Mouse (Mus musculus) kidney, postnatal 25 days (tissue): ENCODE results near the gene Mtg2.
A peak's percentile ranks its signal among the peaks of the same experiment; 100 is the strongest.

Experiments
- DNase-seq, 2 experiments: peaks; one replicate each; pipeline ENCODE4 v3.0.0; 2021; ENCODE audit warnings: mixed read lengths in 2 of 2

Gene Mtg2

DNA sequence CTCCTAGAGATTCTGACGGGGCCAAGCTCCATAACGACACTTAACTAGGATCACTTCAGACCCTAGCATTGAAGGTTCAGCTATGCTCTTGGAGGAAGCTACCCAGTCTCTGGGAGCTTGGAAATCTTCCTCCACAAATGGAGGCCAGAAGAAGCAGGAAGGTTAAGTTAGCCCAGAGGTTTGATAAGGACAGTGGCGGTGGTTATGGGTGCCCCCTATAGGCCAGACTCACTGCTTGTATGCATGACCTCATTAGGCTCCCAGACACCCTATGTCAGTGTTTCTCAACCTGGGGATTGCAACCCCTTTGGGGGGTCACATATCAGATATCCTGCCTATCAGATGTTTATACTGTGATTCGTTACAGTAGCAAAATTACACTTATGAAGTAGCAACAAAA lies 36.7 kb downstream of the Mtg2 start:
- peak in 1 of 2 experiments; percentile 14 for DNase-seq

DNA sequence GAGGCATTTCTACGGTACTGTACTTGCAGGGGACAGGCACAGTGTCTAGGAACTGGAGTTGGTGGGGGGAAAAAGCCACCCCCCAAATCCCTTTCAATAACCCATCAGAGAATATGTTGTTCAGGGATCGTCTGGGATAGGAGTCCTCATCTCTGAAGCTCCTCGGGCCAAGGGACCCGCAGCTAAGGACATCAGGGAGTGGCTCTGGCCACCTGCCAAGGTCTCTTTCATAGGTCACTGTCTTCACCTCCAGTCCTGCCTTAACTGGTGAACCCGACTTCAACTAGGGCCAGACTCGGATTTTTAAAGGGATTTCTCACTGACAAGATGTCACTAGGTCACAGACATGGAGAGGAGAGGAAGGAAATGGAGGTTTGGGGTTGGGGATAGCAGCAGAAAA lies 37.9 kb downstream of the Mtg2 start:
- DNase-seq, result peak; percentile 29 to 57

GRCm38 (mm10) chr2:180113909-180114890 lies 43.8 kb downstream of the Mtg2 start:
- DNase-seq, result peak in 1 of 2 experiments; percentile 65

GRCm38 (mm10) chr2:180115279-180115678 lies 44.9 kb downstream of the Mtg2 start:
- DNase-seq, result peak; percentile 68 to 69

- DNase-seq, result peak in 1 of 2 experiments; percentile 40
Measured at GRCm38 (mm10) chr2:180116081-180116493, 45.7 kb downstream of the Mtg2 start.

DNA sequence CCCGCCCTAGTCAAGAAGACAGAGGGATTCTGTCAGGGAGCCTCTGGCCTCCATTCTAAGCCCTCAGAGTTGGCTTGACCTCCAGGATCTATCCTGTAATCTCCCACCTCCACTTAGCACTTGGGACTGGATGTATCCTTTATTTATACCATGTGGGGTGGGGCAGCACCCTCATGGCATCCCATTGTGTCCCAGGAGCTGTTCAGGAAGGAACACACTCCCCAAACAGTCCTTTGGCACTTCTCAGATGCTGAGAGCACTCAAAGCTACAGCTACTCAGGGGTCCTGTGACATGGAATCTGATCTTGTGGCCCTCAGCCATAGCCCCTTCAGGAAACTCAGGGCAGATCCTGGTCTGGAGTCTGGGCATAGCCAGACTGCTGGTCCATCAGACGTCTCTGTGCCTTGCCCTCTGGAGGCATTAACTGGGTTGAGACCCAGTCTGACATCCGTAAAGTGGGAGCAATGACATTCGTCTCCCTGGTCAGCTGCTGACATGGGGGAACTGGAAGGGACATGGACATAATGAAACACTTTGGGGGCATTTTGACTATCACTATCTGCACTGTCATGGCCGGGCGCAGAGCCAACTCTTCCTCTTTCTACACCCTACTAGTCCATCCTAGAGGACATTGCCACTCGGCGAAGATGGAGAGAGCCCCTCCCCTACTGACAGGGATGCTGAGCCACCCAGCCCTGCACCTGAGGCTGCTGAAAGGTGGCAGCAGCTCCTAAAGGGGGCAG lies 46.5 kb downstream of the Mtg2 start:
- DNase-seq, result peak in 1 of 2 experiments; percentile 15

DNA sequence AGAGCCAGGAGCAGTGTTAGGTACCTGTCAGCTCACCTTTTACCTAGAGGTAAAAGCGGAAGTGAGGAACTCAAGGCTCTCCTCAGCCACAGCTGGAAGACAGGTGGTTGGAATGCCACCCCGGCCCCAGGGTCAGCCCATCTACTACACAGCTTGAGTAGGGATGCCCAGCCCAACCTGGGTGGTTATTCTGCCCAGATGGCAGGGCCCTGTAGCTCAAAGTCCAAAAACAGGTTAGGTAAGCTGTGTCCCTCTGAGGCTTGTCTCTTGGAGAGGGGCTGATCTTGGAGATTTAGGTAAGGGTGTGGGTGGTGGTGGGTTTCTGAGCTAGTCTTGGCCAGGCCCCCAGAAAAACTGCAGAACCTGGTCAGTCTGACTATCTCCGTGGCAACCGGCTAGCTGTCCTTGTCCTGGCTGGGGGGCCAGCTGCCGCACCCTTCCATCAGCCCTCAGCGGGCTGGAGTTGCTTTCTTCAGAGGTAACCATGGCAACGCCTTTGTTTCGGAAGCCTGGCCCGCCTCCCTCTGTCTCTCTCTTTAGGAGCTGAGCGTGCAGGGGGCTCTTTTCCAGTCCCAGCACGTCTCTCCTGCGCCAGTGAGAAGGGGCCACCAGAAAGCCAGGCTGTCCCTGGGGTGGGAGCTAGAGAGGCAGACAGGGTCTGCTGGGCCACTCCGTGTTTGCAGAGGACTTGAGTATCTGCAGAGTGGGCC lies 47.3 kb downstream of the Mtg2 start:
- DNase-seq, result peak in 1 of 2 experiments; percentile 53

DNA sequence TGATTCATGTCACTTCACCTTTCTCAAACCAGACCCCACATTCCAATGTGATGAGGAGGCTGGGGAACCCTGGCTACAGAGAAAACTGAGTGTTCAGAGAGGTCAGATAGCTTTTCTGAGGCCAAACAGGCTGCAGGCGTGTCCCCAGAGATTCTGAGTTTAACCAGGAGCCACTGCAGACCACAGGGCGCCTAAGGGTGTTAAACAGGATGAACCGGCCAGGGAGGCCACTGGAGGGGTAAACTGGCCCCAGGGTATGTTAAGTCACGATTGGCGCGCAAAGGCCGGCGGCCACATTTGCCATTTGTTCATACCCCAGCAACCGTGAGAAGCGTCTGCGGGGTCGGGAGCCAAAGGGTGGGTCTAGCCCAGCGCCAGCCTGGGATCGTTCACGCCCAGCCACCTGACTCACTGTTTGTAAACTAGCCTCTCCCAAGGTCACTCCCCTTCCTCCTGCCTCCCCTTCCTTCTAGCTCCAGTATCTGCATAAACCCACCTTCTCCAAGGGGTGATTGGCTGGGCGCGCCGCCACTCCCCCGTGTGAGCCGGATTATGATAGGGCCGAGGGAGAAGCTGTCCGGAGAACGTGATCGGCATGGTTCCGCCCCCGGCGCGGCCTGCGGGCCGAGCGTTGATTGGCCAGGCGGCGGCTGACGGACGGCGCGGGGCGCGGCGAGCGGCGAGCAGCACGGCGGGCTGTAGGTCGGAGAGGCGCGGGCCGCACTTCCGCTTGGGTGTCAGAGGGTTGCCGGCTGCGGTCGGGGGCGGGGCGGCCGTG lies 48.5 kb downstream of the Mtg2 start, which contains the start of gene Osbpl2:
Osbpl2 (plus strand) TSS at position 646 of the 778 bp plus-strand sequence.
- peak; percentile 99 to 100 for DNase-seq

DNA sequence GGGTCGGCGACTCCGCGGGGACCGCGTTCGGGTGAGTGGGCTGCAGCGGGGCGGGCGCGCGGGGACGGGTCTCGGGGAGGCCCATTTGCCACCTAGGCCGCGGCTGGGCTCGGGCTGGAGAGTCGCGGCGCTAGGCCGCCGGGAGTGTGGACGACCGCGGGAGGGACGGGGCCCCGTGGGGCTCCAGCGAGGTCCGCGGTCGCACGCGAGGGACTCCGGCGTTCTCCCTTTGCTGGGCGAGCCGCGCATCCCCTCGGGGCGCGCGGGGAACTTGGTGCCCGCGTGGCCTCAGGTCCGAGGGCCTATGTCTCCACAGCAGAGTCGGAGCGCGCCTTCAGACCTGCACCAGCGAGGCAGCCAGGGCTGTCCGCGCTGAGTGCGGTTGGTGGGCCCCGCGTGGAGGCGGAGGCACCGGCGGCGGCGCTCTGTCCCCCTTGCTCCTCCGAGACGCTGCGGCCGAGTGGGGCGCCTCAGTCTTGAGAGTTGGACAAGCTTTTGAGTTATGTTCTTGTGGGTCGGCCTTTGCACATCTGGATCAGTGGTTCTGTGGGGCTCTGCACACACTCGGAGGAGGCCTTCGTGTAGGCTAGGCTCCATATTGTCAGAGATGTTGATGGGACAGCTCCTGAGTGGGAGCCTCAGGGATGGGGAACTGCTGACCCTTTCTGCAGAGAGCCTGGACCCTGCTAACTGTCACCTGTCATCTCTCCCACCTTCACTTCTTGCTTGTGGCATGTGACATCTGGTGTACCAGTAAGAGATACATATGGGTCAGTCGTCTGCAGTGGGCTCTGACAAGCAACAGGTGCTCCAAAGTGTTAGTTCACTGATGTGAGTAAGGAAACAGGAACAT lies 49.3 kb downstream of the Mtg2 start:
- peak; percentile 38 to 45 for DNase-seq

DNA sequence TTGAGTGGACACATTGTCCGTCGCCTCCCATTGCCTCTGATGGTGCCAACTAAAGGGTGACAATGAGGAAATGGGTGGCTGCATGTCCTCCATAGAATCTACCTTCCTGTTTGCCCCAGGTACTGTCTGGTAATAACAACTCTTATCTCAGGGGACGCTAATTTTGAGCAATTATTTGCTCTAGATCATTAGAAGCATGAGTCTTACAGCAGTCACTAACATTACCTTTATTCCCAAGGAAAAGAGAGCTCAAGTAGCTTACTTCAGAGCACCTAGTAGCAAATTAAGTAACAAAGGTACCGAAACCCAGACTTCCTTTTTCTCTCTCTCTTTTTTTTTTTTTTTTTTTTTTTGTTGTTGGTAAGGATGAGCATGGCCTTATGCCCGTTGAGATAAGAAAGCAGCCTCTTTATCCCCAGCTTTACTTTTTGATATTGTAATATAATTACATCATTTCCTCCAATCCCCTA lies 49.9 kb downstream of the Mtg2 start:
- DNase-seq, result no peak

GRCm38 (mm10) chr2:180124192-180124591 lies 53.8 kb downstream of the Mtg2 start:
- DNase-seq, result no peak

DNA sequence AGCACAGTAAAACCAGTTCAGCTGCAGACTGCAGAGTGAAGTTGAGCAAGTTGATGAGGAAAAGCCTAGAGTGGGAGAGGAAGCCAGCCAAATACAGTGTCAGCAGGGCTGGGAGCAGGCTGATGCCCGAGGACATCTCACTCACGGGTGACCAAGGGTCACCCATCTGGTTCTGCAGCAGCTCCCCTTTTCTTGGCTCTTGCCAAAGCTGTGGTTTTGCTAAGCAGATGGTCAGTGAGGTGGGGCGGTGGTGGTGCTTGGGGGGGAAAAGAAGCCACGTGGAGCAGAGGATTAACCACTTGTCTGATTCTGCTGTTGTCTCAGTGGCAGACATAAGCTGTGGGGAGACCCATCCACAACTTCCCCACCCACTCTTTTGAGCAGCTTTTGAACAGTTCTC lies 55.8 kb downstream of the Mtg2 start:
- DNase-seq, result peak in 1 of 2 experiments; percentile 53

DNA sequence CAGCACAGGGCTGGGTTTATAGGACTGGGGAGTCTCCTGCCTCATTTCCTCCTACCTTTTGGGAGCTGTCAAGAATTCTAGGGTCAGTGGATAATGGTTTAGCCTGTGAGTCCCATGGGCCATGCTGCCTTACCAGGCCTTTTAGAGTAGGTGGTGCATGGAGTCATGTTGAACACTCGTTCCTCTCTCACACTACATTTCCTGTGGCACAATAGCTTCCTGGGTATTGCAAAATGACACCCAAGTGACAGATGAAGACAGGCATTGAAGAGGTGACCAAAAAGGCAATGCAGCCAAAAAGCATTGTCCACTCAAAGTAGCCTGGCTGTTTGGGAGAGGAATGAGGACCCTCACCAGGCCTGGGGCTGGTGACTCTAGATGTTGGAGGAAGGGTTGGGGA lies 57.3 kb downstream of the Mtg2 start:
- DNase-seq, result no peak

DNA sequence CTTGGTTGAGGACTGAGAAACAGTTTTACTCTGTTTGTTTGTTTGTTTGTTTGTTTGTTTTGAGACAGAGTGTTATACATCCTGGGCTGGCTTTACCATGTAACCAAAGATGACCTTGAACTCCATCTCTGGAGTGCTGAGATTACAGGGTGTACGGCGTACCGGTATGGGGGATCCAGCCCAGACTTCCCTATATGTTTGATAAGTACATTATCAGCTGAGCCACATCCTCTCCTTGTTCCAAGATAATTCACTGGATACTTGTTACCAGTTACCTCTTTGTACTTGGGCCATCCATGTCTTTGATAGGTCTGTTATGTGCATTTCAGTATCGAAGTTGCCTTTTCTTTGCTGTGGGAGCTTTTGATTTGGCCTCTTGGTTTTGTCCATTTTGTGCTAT lies 62.8 kb downstream of the Mtg2 start:
- no peak for DNase-seq

GRCm38 (mm10) chr2:180133911-180134310 lies 63.5 kb downstream of the Mtg2 start:
- no peak for DNase-seq

- DNase-seq, result no peak
Measured at GRCm38 (mm10) chr2:180135414-180135813, 65.0 kb downstream of the Mtg2 start.
